Mouse (Mus musculus) liver, adult 2 months (tissue): Measurements from ENCODE around the gene Gm10190.

ENCODE experiments used
- CTCF ChIP-seq: fragments of 200-500 bp; IDR thresholded peaks from 2 replicates; pipeline ENCODE4 v1.5.1; 2011; ENCODE audit warnings: low read depth, low read length, control low read depth
- POLR2A ChIP-seq: fragments of 200-500 bp; IDR thresholded peaks from 2 replicates; pipeline ENCODE4 v1.6.1; 2011; ENCODE audit warnings: low read length, control low read depth; ENCODE audit not compliant: insufficient read depth; ENCODE audit errors: extremely low read depth

DNA sequence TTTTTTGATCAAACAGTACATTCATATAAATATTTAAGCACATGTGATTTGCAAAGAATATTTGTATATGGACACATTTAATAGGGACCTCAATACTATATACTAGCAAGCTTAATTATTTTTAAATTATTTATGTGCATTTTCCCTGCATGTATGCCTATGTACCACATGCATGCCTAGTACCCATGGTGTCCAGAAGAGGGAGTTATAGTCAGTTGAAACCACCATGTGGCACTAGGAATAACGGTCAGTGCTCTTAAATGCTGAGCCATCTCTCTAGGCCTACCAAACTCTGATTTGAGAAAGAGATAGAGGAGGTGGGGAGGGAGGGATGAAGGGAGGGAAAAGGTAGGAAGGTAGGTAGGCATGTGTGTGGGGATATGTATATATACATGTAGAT lies 37.8 kb upstream of the Gm10190 start:
- TF ChIP-seq POLR2A (no peak), CTCF (0 out of 2 replicates have a peak, but pooled peaks have one; percentile 0)
